Mouse (Mus musculus) monocyte, adult 2 months (primary cell): Measurements from ENCODE around the gene Nudt3.

Experiments used
- DNase-seq, 2 experiments: peaks; one replicate each; pipeline ENCODE4 v3.0.0; 2022; ENCODE audit warnings: low spot score in 2 of 2, low read depth in 1 of 2

The Nudt3 gene

DNA sequence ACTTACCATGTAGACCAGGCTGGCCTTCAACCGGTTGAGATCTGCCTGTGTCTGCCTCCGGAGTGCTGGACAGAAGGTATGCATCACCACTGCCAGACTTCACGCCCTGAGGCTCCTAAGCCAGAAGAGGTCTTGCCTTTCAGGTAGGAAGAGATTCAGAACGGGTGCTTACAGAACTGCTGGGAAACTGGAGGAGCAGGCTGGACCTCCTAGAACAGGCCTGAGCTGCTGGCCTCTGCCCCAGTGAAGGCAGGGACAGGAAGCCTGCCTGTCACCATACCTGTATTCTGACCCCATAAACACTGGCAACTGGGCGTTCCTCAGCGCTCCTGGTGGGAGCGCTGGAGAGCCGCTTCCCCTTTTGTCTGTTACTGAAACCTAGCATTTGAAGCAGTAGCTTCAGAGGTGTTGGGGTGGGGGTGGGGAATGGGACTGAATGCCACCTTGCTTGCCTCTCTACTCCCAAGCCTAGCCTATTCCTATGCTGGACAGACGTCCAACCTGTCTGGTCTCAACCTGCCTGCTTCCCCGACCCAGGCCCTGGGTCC is 71.8 kb downstream of the Nudt3 start:
- DNase-seq = no peak

DNA sequence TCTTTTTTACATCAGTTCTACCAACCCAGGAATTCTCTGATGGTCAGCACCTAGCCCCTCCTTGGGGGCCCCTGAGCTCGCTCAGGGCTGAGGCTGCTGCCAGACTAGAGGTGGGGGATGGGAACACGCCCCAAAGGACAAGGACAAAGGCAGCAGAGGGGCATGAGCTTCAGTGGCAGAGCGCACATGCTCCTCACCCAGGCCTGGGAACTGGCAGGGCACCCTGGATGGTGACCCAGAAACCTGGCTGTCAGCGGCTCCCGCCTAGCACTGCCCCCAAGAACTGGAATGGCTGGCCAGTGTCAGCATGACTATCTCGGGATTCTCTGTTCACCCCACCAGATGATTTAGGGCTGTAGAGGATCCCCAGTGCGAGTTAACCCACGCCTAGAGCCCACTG is 74.1 kb downstream of the Nudt3 start:
- no peak for DNase-seq

DNA sequence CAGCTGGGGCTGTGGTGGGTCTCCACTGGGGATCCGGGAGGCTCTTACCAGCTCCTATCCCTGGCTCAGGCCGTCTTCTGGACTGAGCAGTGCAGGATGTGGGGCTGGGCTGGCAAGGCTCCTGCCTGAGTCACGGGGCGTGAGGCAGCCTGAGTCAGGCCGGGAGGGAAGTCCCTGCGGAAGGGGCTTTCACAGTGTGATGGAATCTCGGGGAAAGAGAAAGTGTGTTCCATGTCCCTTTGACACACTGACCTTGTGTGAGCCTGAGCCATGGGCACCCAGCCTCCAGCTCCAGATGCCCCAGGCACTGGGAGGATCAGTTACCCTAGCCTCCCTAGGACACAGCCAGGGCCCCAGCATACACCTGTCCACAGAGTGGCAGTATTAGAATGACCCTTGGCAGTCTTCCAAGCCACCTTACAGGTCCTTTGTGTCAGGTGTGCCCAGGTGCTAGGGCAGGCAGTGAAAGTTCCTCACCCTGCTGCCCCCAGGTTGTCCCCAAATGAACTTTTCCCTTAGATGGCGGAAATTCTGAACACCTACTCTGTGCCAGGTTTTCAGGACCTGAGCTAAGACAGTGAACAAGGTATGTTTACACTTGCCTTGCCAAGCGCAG is 75.9 kb downstream of the Nudt3 start:
- peak in 1 of 2 experiments; percentile 59 for DNase-seq

DNA sequence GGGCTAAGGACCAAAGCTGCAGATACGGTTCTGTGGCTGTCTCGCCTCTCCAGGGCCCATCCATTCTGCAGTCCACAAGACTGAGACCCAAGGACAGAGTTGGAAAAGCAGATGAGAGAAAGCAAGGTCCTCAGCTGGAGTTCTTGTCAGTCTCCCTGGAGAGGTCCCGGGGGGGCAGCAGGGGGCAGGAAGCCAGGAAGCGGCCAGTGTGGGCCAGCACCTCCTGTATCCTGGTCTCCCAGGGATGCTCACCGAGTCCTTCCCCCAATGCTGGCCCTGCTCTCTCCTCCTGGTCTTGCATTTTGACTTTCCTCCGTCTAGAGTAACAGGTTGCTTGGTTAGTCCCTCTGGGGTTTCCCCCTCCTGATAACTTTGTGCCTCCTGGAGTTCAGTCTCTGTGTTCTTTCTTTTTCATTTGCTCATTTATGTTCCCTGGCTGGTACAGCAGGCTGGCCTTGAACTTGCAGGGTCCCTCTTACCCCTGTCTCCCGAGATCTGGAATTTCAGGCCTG is 76.7 kb downstream of the Nudt3 start:
- no peak for DNase-seq

DNA sequence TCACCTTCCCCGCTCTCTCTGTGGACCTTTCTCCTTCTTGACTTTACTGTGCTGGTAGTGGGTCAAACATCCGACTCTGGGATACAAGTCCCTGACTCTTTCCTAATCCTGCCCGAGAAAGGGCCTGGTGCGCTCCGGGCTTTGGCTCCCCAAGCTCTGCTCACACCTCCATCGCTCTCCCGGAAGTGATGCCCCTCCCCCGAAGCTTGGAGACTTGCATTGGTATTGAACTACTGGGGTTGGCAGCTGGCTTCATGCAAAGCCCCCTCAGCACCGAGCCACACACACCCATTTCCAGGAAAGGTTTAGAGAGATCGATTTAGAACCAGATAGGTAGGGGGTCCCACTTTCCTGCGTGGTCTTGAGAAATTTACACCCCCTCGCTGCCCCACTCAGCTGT is 77.3 kb downstream of the Nudt3 start:
- DNase-seq = no peak

DNA sequence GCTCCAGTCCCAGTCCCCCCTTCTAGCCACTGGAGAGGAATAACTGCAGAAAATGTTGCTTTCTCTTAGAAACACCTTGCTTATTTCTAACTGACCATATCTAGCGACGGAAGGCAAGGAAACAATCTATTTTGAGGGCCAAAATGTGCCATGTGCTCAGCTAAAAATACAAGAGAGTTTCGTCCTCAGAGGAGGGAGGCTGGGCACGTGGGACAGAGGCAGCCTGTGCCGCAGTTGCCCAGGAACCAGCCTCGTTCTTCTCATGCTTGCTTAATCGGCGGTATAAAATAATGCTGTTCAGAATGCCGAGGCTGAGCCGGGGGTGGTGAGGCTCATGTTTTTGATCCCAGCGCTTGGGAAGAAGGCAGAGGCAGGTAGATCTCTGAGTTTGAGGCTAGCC is 78.7 kb downstream of the Nudt3 start:
- no peak for DNase-seq

DNA sequence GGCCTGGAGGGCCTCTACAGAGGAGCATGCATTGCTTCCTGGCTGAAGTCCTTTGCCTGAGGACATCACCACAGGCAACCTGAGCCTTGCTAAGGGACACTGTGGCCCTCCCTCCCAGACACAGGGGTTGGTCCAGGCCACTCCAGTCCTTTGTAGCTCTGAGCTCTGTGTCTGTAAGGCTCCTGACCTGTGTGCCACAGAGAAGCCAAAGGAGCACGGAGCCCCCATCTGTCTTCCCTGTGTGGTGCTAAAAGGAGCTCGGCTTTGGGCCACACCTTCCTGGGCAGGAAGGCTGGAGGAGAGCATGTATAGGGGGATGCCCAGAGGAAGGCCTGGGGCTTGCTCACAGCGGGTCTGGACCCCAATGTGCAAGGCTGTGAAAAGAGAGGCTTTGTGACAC is 81.3 kb downstream of the Nudt3 start:
- DNase-seq = no peak

DNA sequence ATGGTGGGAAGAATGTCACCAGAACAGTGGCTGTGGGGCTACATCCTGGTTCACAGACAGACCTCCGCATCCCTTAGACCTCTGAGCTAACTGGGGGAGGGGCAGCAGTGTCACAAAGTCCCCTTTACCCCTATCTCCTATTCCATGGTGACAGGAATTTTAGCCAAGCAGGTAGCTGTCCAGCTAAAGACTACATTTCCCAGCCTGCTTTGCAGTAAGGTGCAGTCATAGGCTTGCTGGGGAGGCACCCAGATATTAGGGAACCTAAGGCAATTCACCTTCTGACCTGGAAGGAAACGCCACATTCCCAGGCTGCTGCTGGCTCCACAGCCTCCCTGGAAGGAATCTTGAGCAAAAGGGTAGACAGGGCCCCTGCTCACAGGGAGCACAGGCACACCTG is 82.0 kb downstream of the Nudt3 start:
- no peak for DNase-seq

DNA sequence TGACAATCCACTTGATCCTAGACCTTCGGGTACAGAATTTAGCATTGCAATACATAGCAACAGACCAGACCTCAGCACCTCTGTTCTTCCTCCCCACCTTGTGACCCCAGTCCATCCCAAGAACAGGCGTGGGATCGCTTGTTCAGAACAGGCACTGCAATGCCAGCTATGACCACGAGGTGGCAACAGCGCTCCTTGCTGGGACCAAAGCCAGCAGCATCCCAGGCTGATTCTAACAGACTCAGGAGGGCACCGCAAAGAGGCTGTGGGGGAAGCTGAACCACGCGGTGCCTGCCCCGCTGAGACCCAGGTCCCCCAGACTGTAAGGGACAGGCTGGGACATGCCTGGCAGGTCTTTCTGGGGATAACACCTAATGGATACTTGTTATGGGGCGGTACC is 88.6 kb downstream of the Nudt3 start:
- DNase-seq = peak; percentile 74 to 85

DNA sequence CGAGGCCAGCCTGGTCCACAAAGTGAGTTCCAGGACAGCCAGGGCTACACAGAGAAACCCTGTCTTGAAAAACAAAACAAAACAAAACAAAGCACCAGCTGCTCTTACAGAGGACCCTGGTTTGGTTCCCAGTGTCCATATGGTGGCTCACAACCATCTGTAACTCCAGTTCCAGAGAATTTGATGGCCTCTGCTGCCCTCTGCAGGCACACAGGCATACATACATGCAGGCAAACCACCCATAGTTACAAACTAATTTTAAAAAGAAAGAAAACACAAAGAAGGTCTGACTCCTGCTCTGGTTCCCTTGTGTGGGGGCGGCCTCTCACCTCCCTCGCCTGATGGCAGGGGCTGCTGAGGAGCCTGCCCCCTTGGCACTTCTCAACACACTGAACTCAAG is 89.9 kb downstream of the Nudt3 start:
- DNase-seq = no peak

DNA sequence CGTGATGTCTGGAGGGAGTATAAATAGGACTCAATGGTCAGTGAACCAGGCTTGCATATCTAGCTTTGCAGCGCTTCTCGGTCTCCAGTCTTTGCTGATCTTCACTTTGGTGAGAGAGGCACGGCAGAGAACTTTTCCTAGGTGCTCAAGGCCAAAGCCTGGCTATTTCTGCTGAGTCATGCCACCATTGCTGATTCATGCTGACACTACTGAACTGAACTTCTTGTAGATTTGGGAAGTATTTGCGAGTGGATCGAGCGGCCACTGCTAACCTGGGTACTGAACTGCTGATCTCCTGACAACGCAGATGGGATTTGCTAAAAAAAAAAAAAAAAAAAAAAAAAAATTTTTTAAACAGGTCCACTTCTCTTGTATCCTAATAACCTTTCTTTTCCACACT is 91.2 kb downstream of the Nudt3 start:
- no peak for DNase-seq
